Mouse (Mus musculus): ENCODE data around the gene Fgfr2. TPM values are rescaled to one million over a fixed set of nuclear protein-coding genes. Genes with fewer than 3 reads are reported as not detected.

The Fgfr2 gene
- polyA plus RNA-seq, 1 experiment from 2014 or later: 18.5 TPM

- no peak for ATAC-seq
- Histone ChIP-seq H3K36me3 (no peaks in the 10 kb centered on the region), H3K4me3 (no peak overlapping the region), H3K27ac (no peak overlapping the region), H3K4me1 (no peaks in the 10 kb centered on the region), H3K9me3 (replicated peaks) (no peaks in the 10 kb centered on the region), H3K9ac (no peak overlapping the region), H3K4me2 (no peak overlapping the region), H3K27me3 (replicated peaks) (no peaks in the 10 kb centered on the region)
- 73% methylated on average over 4 of the region's 4 CpGs for WGBS (ENCODE audit: insufficient replicate concordance)
Measured at GRCm38 (mm10) chr7:130220627-130221026, 2902.5 kb downstream of the Fgfr2 start.

GRCm38 (mm10) chr7:130219844-130220243, 2903.3 kb downstream of the Fgfr2 start:
- Histone ChIP-seq H3K9me3 (replicated peaks) (no peaks in the 10 kb centered on the region), H3K4me3 (no peak overlapping the region), H3K27ac (no peak overlapping the region), H3K27me3 (replicated peaks) (no peaks in the 10 kb centered on the region), H3K9ac (no peak overlapping the region), H3K4me2 (no peak overlapping the region), H3K36me3 (no peaks in the 10 kb centered on the region), H3K4me1 (no peaks in the 10 kb centered on the region)
- ATAC-seq: peak; percentile 33; the same call in 1 of the 2 replicates
- whole genome bisulfite sequencing (ENCODE audit: insufficient replicate concordance): 68% methylated on average over 4 of the region's 4 CpGs

GRCm38 (mm10) chr7:130216272-130216671, 2906.9 kb downstream of the Fgfr2 start:
- H3K9ac ChIP-seq: no peak overlapping the region
- no peaks in the 10 kb centered on the region for H3K9me3 ChIP-seq (replicated peaks)
- no peak for ATAC-seq
- H3K4me1 ChIP-seq: no peaks in the 10 kb centered on the region
- H3K27ac ChIP-seq: no peak overlapping the region
- WGBS (ENCODE audit: insufficient replicate concordance): 48% methylated on average over 4 of the region's 4 CpGs
- no peaks in the 10 kb centered on the region for H3K36me3 ChIP-seq
- H3K4me2 ChIP-seq: no peak overlapping the region
- no peak overlapping the region for H3K4me3 ChIP-seq
- no peaks in the 10 kb centered on the region for H3K27me3 ChIP-seq (replicated peaks)

- no peak for ATAC-seq
- WGBS (ENCODE audit: insufficient replicate concordance): 58% methylated on average over 21 of the region's 21 CpGs
Measured at GRCm38 (mm10) chr7:130215348-130216252, 2907.6 kb downstream of the Fgfr2 start.

GRCm38 (mm10) chr7:130213156-130213555, 2910.0 kb downstream of the Fgfr2 start:
- ATAC-seq: no peak
- no peak overlapping the region for H3K9ac ChIP-seq
- WGBS (ENCODE audit: insufficient replicate concordance): 73% methylated on average over 5 of the region's 5 CpGs
- no peak overlapping the region for H3K4me3 ChIP-seq
- H3K4me2 ChIP-seq: no peak overlapping the region
- H3K9me3 ChIP-seq (replicated peaks): no peaks in the 10 kb centered on the region
- peaks cover 4% of the 10 kb centered on the region; the same call in 1 of the 2 replicates for H3K36me3 ChIP-seq
- 0 out of 2 replicates have a peak, but pooled peaks cover 4% of the 10 kb centered on the region for H3K4me1 ChIP-seq
- no peaks in the 10 kb centered on the region for H3K27me3 ChIP-seq (replicated peaks)
- H3K27ac ChIP-seq: no peak overlapping the region

More at GRCm38 (mm10) chr7:130215348-130216252, 2907.6 kb downstream of the Fgfr2 start:
- Histone ChIP-seq H3K9me3 (replicated peaks) (no peaks in the 10 kb centered on the region), H3K4me1 (no peaks in the 10 kb centered on the region), H3K4me2 (no peak overlapping the region), H3K4me3 (no peak overlapping the region), H3K27ac (no peak overlapping the region), H3K27me3 (replicated peaks) (no peaks in the 10 kb centered on the region), H3K9ac (no peak overlapping the region), H3K36me3 (no peaks in the 10 kb centered on the region)

- 51% methylated on average over 5 of the region's 5 CpGs for WGBS (ENCODE audit: insufficient replicate concordance)
Measured at GRCm38 (mm10) chr7:130211411-130211810, 2911.7 kb downstream of the Fgfr2 start.

GRCm38 (mm10) chr7:130208601-130209000, 2914.5 kb downstream of the Fgfr2 start:
- Histone ChIP-seq H3K36me3 (peaks cover 4% of the 10 kb centered on the region; the same call in 1 of the 2 replicates), H3K9ac (no peak overlapping the region), H3K27ac (no peak overlapping the region), H3K27me3 (replicated peaks) (no peaks in the 10 kb centered on the region), H3K4me2 (no peak overlapping the region), H3K9me3 (replicated peaks) (no peaks in the 10 kb centered on the region), H3K4me3 (no peak overlapping the region), H3K4me1 (0 out of 2 replicates have a peak, but pooled peaks cover 4% of the 10 kb centered on the region)
- WGBS (ENCODE audit: insufficient replicate concordance): 74% methylated on average over 4 of the region's 4 CpGs
- ATAC-seq: no peak

More at GRCm38 (mm10) chr7:130211411-130211810, 2911.7 kb downstream of the Fgfr2 start:
- no peak overlapping the region for H3K27ac ChIP-seq
- H3K36me3 ChIP-seq: peaks cover 4% of the 10 kb centered on the region; the same call in 1 of the 2 replicates
- no peak overlapping the region for H3K4me3 ChIP-seq
- H3K27me3 ChIP-seq (replicated peaks): no peaks in the 10 kb centered on the region
- H3K9me3 ChIP-seq (replicated peaks): no peaks in the 10 kb centered on the region
- H3K4me2 ChIP-seq: no peak overlapping the region
- H3K4me1 ChIP-seq: 0 out of 2 replicates have a peak, but pooled peaks cover 4% of the 10 kb centered on the region
- no peak for ATAC-seq
- no peak overlapping the region for H3K9ac ChIP-seq

- Histone ChIP-seq H3K4me1 (0 out of 2 replicates have a peak, but pooled peaks cover 4% of the 10 kb centered on the region), H3K36me3 (peaks cover 4% of the 10 kb centered on the region; the same call in 1 of the 2 replicates), H3K9ac (no peak overlapping the region), H3K4me3 (no peak overlapping the region), H3K4me2 (no peak overlapping the region), H3K9me3 (replicated peaks) (no peaks in the 10 kb centered on the region), H3K27me3 (replicated peaks) (no peaks in the 10 kb centered on the region), H3K27ac (no peak overlapping the region)
- ATAC-seq: no peak
- 60% methylated on average over 6 of the region's 6 CpGs for WGBS (ENCODE audit: insufficient replicate concordance)
Measured at GRCm38 (mm10) chr7:130206181-130206582, 2917.0 kb downstream of the Fgfr2 start.

- Histone ChIP-seq H3K9me3 (replicated peaks) (no peaks in the 10 kb centered on the region), H3K9ac (no peak overlapping the region), H3K4me3 (no peak overlapping the region), H3K4me2 (no peak overlapping the region), H3K4me1 (0 out of 2 replicates have a peak, but pooled peaks cover 4% of the 10 kb centered on the region), H3K36me3 (peaks cover 4% of the 10 kb centered on the region; the same call in 1 of the 2 replicates), H3K27me3 (replicated peaks) (no peaks in the 10 kb centered on the region), H3K27ac (no peak overlapping the region)
- 71% methylated on average over 7 of the region's 7 CpGs for WGBS (ENCODE audit: insufficient replicate concordance)
- ATAC-seq: no peak
Measured at GRCm38 (mm10) chr7:130205140-130205539, 2918.0 kb downstream of the Fgfr2 start.

- Histone ChIP-seq H3K9me3 (replicated peaks) (no peaks in the 10 kb centered on the region), H3K4me1 (no peaks in the 10 kb centered on the region), H3K4me2 (no peak overlapping the region), H3K9ac (no peak overlapping the region), H3K27ac (no peak overlapping the region), H3K4me3 (no peak overlapping the region), H3K36me3 (no peaks in the 10 kb centered on the region), H3K27me3 (replicated peaks) (no peaks in the 10 kb centered on the region)
- no peak for ATAC-seq
- WGBS (ENCODE audit: insufficient replicate concordance): 77% methylated on average over 8 of the region's 8 CpGs
Measured at GRCm38 (mm10) chr7:130201020-130201419, 2922.1 kb downstream of the Fgfr2 start.

GRCm38 (mm10) chr7:130199951-130200350, 2923.2 kb downstream of the Fgfr2 start:
- no peak for ATAC-seq
- no peak overlapping the region for H3K4me2 ChIP-seq
- no peaks in the 10 kb centered on the region for H3K27me3 ChIP-seq (replicated peaks)
- no peak overlapping the region for H3K4me3 ChIP-seq
- WGBS (ENCODE audit: insufficient replicate concordance): 65% methylated on average over 9 of the region's 9 CpGs
- H3K9ac ChIP-seq: no peak overlapping the region
- no peaks in the 10 kb centered on the region for H3K36me3 ChIP-seq
- no peaks in the 10 kb centered on the region for H3K9me3 ChIP-seq (replicated peaks)
- H3K4me1 ChIP-seq: no peaks in the 10 kb centered on the region
- H3K27ac ChIP-seq: no peak overlapping the region

- H3K9ac ChIP-seq: no peak overlapping the region
- H3K4me3 ChIP-seq: no peak overlapping the region
- no peaks in the 10 kb centered on the region for H3K27me3 ChIP-seq (replicated peaks)
- no peak overlapping the region for H3K27ac ChIP-seq
- no peaks in the 10 kb centered on the region for H3K9me3 ChIP-seq (replicated peaks)
- no peak for ATAC-seq
- H3K36me3 ChIP-seq: no peaks in the 10 kb centered on the region
- H3K4me1 ChIP-seq: no peaks in the 10 kb centered on the region
- WGBS (ENCODE audit: insufficient replicate concordance): 65% methylated on average over 5 of the region's 5 CpGs
- H3K4me2 ChIP-seq: no peak overlapping the region
Measured at GRCm38 (mm10) chr7:130199317-130199716, 2923.8 kb downstream of the Fgfr2 start.

All from liver, embryonic 12.5 days (tissue).